Mouse (Mus musculus) forebrain, postnatal 0 days (tissue): Measurements from ENCODE around the gene Ubl5. TPM values are rescaled to one million over a fixed set of nuclear protein-coding genes. Genes with fewer than 3 reads are reported as not detected.

ENCODE experiments used
- ATAC-seq: fragments of 200-750 bp; cut with Nextera tagmentation; 2 replicates; pipeline ENCODE4 v1.8.0; 2017; ENCODE audit warnings: mild to moderate bottlenecking, moderate library complexity
- DNase-seq: peaks from one replicate; pipeline ENCODE4 v3.0.0-alpha.2; 2015
- H3K27ac ChIP-seq: fragments of 300-500 bp; sonication (generic); 2 replicates; pipeline ENCODE4 v1.5.1; 2014; ENCODE audit warnings: low read depth, mild to moderate bottlenecking, antibody characterized with exemption, low read length, moderate library complexity, mixed read lengths
- H3K27me3 ChIP-seq: fragments of 300-500 bp; sonication (generic); 2 replicates; pipeline ENCODE4 v1.6.1; 2014; ENCODE audit warnings: mild to moderate bottlenecking, low read length, mixed read lengths; ENCODE audit not compliant: insufficient read depth
- H3K36me3 ChIP-seq: fragments of 300-500 bp; sonication (generic); 2 replicates; pipeline ENCODE4 v1.6.1; 2014; ENCODE audit warnings: mild to moderate bottlenecking, moderate library complexity; ENCODE audit not compliant: insufficient read depth
- H3K4me1 ChIP-seq: fragments of 300-500 bp; sonication (generic); 2 replicates; pipeline ENCODE4 v1.6.1; 2014; ENCODE audit warnings: antibody characterized with exemption; ENCODE audit not compliant: insufficient read depth
- H3K4me2 ChIP-seq: fragments of 300-500 bp; sonication (generic); 2 replicates; pipeline ENCODE4 v1.6.1; 2014; ENCODE audit warnings: low read depth, mild to moderate bottlenecking, moderate library complexity
- H3K4me3 ChIP-seq: fragments of 300-500 bp; sonication (generic); 2 replicates; pipeline ENCODE4 v1.5.1; 2014; ENCODE audit warnings: low read depth, low read length, mixed read lengths
- H3K9ac ChIP-seq: fragments of 300-500 bp; sonication (generic); 2 replicates; pipeline ENCODE4 v1.6.1; 2014; ENCODE audit warnings: mild to moderate bottlenecking
- H3K9me3 ChIP-seq: fragments of 300-500 bp; sonication (generic); 2 replicates; pipeline ENCODE4 v1.6.1; 2016; ENCODE audit warnings: low read length
- CTCF ChIP-seq: sonication (generic); IDR thresholded peaks from 2 replicates; pipeline ENCODE4 v1.5.1; 2016; ENCODE audit warnings: antibody characterized with exemption, control low read depth, low read depth
- WGBS: fragments of 180-500 bp; shearing (Covaris S2); extraction: QIAGEN DNeasy Blood & Tissue Kit; methylation state at CpG from one replicate; pipeline ENCODE4 v1.1.7; 2014; 5-methylcytosine and 5-hydroxymethylcytosine counted together
- polyA plus RNA-seq: library from polyadenylated mRNA; unstranded; fragments of >200 nt; fragmentation: Nextera tagmentation; extraction: Ambion mirVana; gene quantifications from 2 replicates; pipeline ENCODE4 v1.2.1, GENCODE M21; 2015
- total RNA-seq: library from RNA; depleted of rRNA; stranded (reverse); fragments of >200 nt; gene quantifications from 2 replicates; pipeline ENCODE4 v1.2.3, GENCODE M21; 2014; rRNA removed

Gene Ubl5
- total and polyA plus RNA-seq, 2 experiments from 2014 or later: 166 to 533 TPM

DNA sequence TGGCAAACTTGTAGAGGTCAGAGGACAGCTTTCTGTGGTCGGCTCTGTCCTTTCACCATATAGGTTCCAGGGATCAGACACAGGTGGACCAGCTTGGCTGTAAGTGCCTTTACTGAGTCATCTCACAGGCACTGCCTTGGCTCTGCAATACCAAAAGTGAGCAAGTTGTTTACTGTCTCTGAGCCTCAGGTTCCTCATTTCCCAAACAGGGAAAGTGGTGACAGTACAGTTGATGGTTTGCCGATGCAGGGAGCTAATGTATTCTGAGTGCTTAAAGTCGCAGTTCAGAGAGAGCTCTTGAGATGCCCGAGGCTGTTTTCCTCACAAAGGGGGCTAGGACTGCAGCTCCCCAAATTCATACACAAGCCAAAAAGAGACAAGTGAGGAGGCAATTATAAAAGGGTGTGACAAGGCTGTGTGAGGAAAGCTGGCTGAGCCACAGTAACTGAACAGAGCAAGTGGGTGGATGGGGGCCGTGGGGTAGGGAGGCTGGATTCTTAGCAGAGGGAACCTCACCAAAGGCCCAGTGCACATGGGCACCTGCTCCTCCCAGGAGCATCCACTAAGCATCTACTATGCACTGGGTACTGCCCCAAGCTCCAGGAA is 53.5 kb downstream of the Ubl5 start:
- H3K4me1 ChIP-seq: no peaks in the 10 kb centered on the region
- H3K4me2 ChIP-seq: no peak overlapping the region
- WGBS: 32% methylated on average over 5 of the region's 5 CpGs
- no peak overlapping the region for H3K4me3 ChIP-seq
- H3K9ac ChIP-seq: no peak overlapping the region
- DNase-seq (no peak), ATAC-seq (peak; percentile 25)
- TF ChIP-seq CTCF: no peak
- no peaks in the 10 kb centered on the region for H3K36me3 ChIP-seq
- no peaks in the 10 kb centered on the region for H3K27me3 ChIP-seq
- H3K9me3 ChIP-seq: no peaks in the 10 kb centered on the region
- H3K27ac ChIP-seq: no peak overlapping the region

Other genes with a start within 250 kb of the Ubl5 start
- 35.3 and 40.6 TPM in 2 replicates for gene Zfp26, start 182.7 kb upstream of the Ubl5 start, total RNA-seq
- 6.3 and 9.2 TPM in 2 replicates for gene Zfp26, start 182.7 kb upstream of the Ubl5 start, polyA plus RNA-seq
- 51.8 and 54.2 TPM in 2 replicates for gene Zfp426, start 150.1 kb upstream of the Ubl5 start, total RNA-seq
- gene Zfp426, start 150.1 kb upstream of the Ubl5 start, polyA plus RNA-seq: 18.9 and 22.0 TPM in 2 replicates
- 123 and 156 TPM in 2 replicates for gene Zfp266, start 121.5 kb upstream of the Ubl5 start, total RNA-seq
- gene Zfp266, start 121.5 kb upstream of the Ubl5 start, polyA plus RNA-seq: 44.3 and 57.1 TPM in 2 replicates
- 35.5 and 38.4 TPM in 2 replicates for gene Zfp846, start 61.6 kb upstream of the Ubl5 start, total RNA-seq
- 25.9 and 38.9 TPM in 2 replicates for gene Zfp846, start 61.6 kb upstream of the Ubl5 start, polyA plus RNA-seq
- 15.6 and 18.7 TPM in 2 replicates for gene Fbxl12, start 1.9 kb downstream of the Ubl5 start, total RNA-seq
- gene Fbxl12, start 1.9 kb downstream of the Ubl5 start, polyA plus RNA-seq: 12.5 and 13.4 TPM in 2 replicates
- gene Pin1, start 9.2 kb downstream of the Ubl5 start, total RNA-seq: 38.8 and 46.6 TPM in 2 replicates
- 62.0 and 76.0 TPM in 2 replicates for gene Pin1, start 9.2 kb downstream of the Ubl5 start, polyA plus RNA-seq
- 251 and 263 TPM in 2 replicates for gene Olfm2, start 103.5 kb downstream of the Ubl5 start, total RNA-seq
- gene Olfm2, start 103.5 kb downstream of the Ubl5 start, polyA plus RNA-seq: 210 and 249 TPM in 2 replicates
- 1.2 and 3.7 TPM in 2 replicates for gene Col5a3, start 172.2 kb downstream of the Ubl5 start, total RNA-seq
- gene Col5a3, start 172.2 kb downstream of the Ubl5 start, polyA plus RNA-seq: 0.40 TPM in 2 replicates
- gene Rdh8, start 175.6 kb downstream of the Ubl5 start, total RNA-seq: not detected in 2 replicates
- gene Rdh8, start 175.6 kb downstream of the Ubl5 start, polyA plus RNA-seq: not detected in 2 replicates
- gene A230050P20Rik, start 225.8 kb downstream of the Ubl5 start, total RNA-seq: 18.0 and 22.1 TPM in 2 replicates
- gene A230050P20Rik, start 225.8 kb downstream of the Ubl5 start, polyA plus RNA-seq: 5.0 and 19.6 TPM in 2 replicates
- gene Angptl6, start 236.8 kb downstream of the Ubl5 start, total RNA-seq: 8.6 and 13.8 TPM in 2 replicates
- gene Angptl6, start 236.8 kb downstream of the Ubl5 start, polyA plus RNA-seq: 16.4 and 20.6 TPM in 2 replicates
- 55.5 and 72.4 TPM in 2 replicates for gene Ppan, start 245.3 kb downstream of the Ubl5 start, total RNA-seq
- gene Ppan, start 245.3 kb downstream of the Ubl5 start, polyA plus RNA-seq: 40.7 and 43.1 TPM in 2 replicates